Mouse (Mus musculus) forebrain, embryonic 15.5 days (tissue): ENCODE results near the gene Olfr69. TPM values are rescaled to one million over a fixed set of nuclear protein-coding genes. Genes with fewer than 3 reads are reported as not detected.
"Not testable (repeated sequence)": the region's sequence is repeated elsewhere in the genome, so short reads cannot be mapped to it uniquely, and the experiment has no call there.

ENCODE experiments used
- ATAC-seq: fragments of 200-750 bp; cut with Nextera tagmentation; replicated peaks from 2 replicates; pipeline ENCODE4 v1.8.0; 2017; ENCODE audit warnings: mild to moderate bottlenecking, moderate TSS enrichment, moderate library complexity
- H3K27ac ChIP-seq: fragments of 300-500 bp; sonication (generic); replicated peaks from 2 replicates; pipeline ENCODE4 v1.5.1; 2015; ENCODE audit warnings: mild to moderate bottlenecking, inconsistent platforms
- H3K27me3 ChIP-seq: fragments of 300-500 bp; sonication (generic); 2 replicates; pipeline ENCODE4 v1.6.1; 2015; ENCODE audit warnings: inconsistent platforms
- H3K36me3 ChIP-seq: fragments of 300-500 bp; sonication (generic); 2 replicates; pipeline ENCODE4 v1.6.1; 2015; ENCODE audit warnings: mild to moderate bottlenecking, inconsistent platforms
- H3K4me1 ChIP-seq: fragments of 300-500 bp; sonication (generic); 2 replicates; pipeline ENCODE4 v1.6.1; 2015; ENCODE audit warnings: inconsistent platforms
- H3K4me2 ChIP-seq: fragments of 300-500 bp; sonication (generic); replicated peaks from 2 replicates; pipeline ENCODE4 v1.6.1; 2015; ENCODE audit warnings: mild to moderate bottlenecking, inconsistent platforms
- H3K4me3 ChIP-seq: fragments of 300-500 bp; sonication (generic); 2 replicates; pipeline ENCODE4 v1.5.1; 2015; ENCODE audit warnings: mild to moderate bottlenecking, inconsistent platforms
- H3K9ac ChIP-seq: fragments of 300-500 bp; sonication (generic); replicated peaks from 2 replicates; pipeline ENCODE4 v1.6.1; 2015; ENCODE audit warnings: mild to moderate bottlenecking, inconsistent platforms
- H3K9me3 ChIP-seq: fragments of 300-500 bp; sonication (generic); 2 replicates; pipeline ENCODE4 v1.6.1; 2016; ENCODE audit warnings: inconsistent platforms
- WGBS: fragments of 180-500 bp; shearing (Covaris S2); methylation state at CpG from one replicate; pipeline ENCODE4 v1.1.7; 2015; ENCODE audit warnings: mixed read lengths; 5-methylcytosine and 5-hydroxymethylcytosine counted together
- polyA plus RNA-seq: library from polyadenylated mRNA; unstranded; fragments of >200 nt; fragmentation: Nextera tagmentation; extraction: Ambion mirVana; gene quantifications from 2 replicates; pipeline ENCODE4 v1.2.1, GENCODE M21; 2015

Olfr69 gene
- not detected in 2 replicates for polyA plus RNA-seq

- Histone ChIP-seq H3K9ac (no peak within 1 kb of the TSS), H3K4me2 (no peak within 1 kb of the TSS), H3K36me3 (no peaks in the 10 kb centered on the region), H3K27ac (no peak within 1 kb of the TSS), H3K4me3 (no peak within 1 kb of the TSS), H3K9me3 (no peaks in the 10 kb centered on the region), H3K27me3 (no peaks in the 10 kb centered on the region), H3K4me1 (no peaks in the 10 kb centered on the region)
- WGBS = 68% methylated on average over 2 of the region's 2 CpGs
- ATAC-seq = no peak
Measured at GRCm38 (mm10) chr7:103771494-103771893, at the start of gene Olfr69. TSS of gene Olfr69 (minus strand) at chr7:103771594.

DNA sequence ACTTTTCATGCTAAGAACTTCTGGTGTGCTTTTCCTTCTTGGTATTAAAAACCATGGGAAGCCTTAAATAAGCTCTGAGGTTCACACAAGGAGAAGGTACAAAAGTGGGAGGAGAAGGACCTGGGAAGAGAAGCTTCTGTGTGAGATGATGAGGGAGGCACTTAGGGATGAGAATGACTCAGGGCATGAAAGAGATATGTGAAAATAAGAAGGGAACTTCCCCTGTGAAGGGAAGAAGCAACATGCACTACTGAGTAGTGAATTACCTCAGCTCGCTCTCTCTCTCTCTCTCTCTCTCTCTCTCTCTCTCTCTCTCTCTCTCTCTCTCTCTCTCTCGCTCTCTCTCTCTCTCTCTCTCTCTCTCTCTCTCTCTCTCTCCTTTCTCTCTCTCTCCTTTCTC is 43.7 kb upstream of the Olfr69 start:
- H3K4me1 ChIP-seq, H3K36me3 ChIP-seq, H3K4me3 ChIP-seq, H3K9me3 ChIP-seq, H3K27ac ChIP-seq, H3K27me3 ChIP-seq, H3K9ac ChIP-seq, H3K4me2 ChIP-seq, ATAC-seq: not testable (repeated sequence)
- 89% methylated on average over 1 of the region's 2 CpGs for WGBS

DNA sequence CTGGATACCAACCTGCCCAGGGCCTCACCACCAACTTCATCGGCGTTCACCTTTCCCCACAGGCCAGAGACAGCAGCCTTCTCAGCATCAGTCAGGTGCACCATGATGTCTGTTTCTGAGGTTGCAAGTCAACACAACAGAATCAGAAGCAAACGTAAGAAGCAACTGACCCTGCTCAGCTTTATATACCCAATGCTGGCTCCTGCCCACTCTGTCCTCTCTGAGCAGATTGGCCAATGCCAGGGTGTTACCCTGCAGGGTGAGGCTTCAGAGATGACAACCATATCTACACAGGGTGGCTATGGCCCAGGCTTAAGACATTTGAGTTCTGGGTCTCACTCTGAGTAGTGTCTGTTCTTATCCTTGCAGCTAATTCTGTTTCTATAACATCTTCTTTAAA is 42.4 kb upstream of the Olfr69 start, which contains the start of gene Hbb-bt:
Hbb-bt (minus strand) TSS at position 231 of the 400 bp plus-strand sequence.
- no peak within 1 kb of the TSS for H3K4me2 ChIP-seq
- no peaks in the 10 kb centered on the region for H3K9me3 ChIP-seq
- no peaks in the 10 kb centered on the region for H3K27me3 ChIP-seq
- H3K36me3 ChIP-seq = no peaks in the 10 kb centered on the region
- H3K27ac ChIP-seq = no peak within 1 kb of the TSS
- no peak within 1 kb of the TSS for H3K4me3 ChIP-seq
- H3K9ac ChIP-seq = no peak within 1 kb of the TSS
- no peaks in the 10 kb centered on the region for H3K4me1 ChIP-seq
- ATAC-seq = no peak
- WGBS = 88% methylated on average over 3 of the region's 3 CpGs

- not testable (repeated sequence) for H3K36me3 ChIP-seq, H3K9me3 ChIP-seq, H3K27me3 ChIP-seq, H3K4me2 ChIP-seq, H3K4me3 ChIP-seq, ATAC-seq, H3K27ac ChIP-seq, H3K9ac ChIP-seq, H3K4me1 ChIP-seq
- no CpG with 5 or more reads among the region's 3 CpGs for WGBS
Measured at GRCm38 (mm10) chr7:103813152-103813551, 41.8 kb upstream of the Olfr69 start.

- H3K4me3 ChIP-seq = no peak overlapping the region
- no peaks in the 10 kb centered on the region for H3K9me3 ChIP-seq
- H3K4me1 ChIP-seq = no peaks in the 10 kb centered on the region
- H3K36me3 ChIP-seq = no peaks in the 10 kb centered on the region
- H3K4me2 ChIP-seq = no peak overlapping the region
- no peak overlapping the region for H3K9ac ChIP-seq
- H3K27ac ChIP-seq = no peak overlapping the region
- WGBS = 81% methylated on average over 1 of the region's 1 CpGs
- no peak for ATAC-seq
- no peaks in the 10 kb centered on the region for H3K27me3 ChIP-seq
Measured at GRCm38 (mm10) chr7:103812174-103812573, 40.8 kb upstream of the Olfr69 start.

- Histone ChIP-seq H3K4me2 (no peak overlapping the region), H3K4me1 (no peaks in the 10 kb centered on the region), H3K27ac (no peak overlapping the region), H3K4me3 (no peak overlapping the region), H3K9me3 (no peaks in the 10 kb centered on the region), H3K36me3 (no peaks in the 10 kb centered on the region), H3K9ac (no peak overlapping the region), H3K27me3 (no peaks in the 10 kb centered on the region)
- ATAC-seq = no peak
- whole genome bisulfite sequencing = 79% methylated on average over 1 of the region's 1 CpGs
Measured at GRCm38 (mm10) chr7:103811223-103811845, 39.9 kb upstream of the Olfr69 start.

DNA sequence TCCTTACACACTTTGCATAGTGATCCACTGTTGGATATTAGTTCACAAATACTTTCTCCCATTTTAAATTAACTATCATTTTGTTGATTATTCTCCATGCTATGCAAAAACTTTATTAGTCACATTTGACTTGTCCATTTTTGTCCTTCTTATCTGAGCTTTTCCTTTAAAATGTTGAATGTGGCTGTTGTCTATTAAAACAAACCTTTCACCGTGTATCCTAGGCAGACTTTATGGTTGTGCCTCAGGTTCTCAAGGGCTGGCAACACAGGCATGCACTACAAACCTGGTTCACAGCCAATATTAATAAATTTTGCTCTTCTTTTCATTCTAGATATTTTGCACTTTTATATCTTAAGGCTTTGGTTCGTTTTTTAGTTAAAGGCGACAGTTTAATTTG is 39.4 kb upstream of the Olfr69 start:
- Histone ChIP-seq H3K9me3 (no peaks in the 10 kb centered on the region), H3K36me3 (no peaks in the 10 kb centered on the region), H3K27ac (no peak overlapping the region), H3K4me3 (no peak overlapping the region), H3K4me2 (no peak overlapping the region), H3K4me1 (no peaks in the 10 kb centered on the region), H3K9ac (no peak overlapping the region), H3K27me3 (no peaks in the 10 kb centered on the region)
- ATAC-seq = no peak
- WGBS = 82% methylated on average over 3 of the region's 3 CpGs

GRCm38 (mm10) chr7:103810296-103810695 is 38.9 kb upstream of the Olfr69 start:
- no peaks in the 10 kb centered on the region for H3K4me1 ChIP-seq
- no peaks in the 10 kb centered on the region for H3K9me3 ChIP-seq
- H3K9ac ChIP-seq = no peak overlapping the region
- no peak overlapping the region for H3K4me3 ChIP-seq
- no peak overlapping the region for H3K4me2 ChIP-seq
- no peaks in the 10 kb centered on the region for H3K36me3 ChIP-seq
- 76% methylated on average over 1 of the region's 1 CpGs for WGBS
- H3K27ac ChIP-seq = no peak overlapping the region
- no peaks in the 10 kb centered on the region for H3K27me3 ChIP-seq
- ATAC-seq = no peak

DNA sequence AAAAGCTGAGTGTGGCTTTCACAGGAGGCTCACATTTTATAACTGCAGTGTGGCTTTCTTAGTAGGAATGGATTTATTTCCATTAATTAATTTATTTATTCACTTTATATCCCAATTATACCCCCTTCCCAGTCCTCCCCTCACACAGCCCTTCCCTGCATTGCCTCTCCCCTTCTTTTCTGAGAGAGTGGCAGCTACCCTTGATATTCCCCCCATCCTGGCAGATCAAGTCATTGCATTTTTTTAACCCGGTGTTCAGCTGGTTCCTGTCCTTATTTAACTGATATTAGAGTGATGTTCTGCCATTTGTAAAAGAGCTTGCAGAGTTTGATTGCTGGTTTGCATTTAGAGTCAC is 38.4 kb upstream of the Olfr69 start:
- 75% methylated on average over 1 of the region's 1 CpGs for WGBS
- no peak for ATAC-seq

GRCm38 (mm10) chr7:103808971-103809800 is 37.8 kb upstream of the Olfr69 start:
- no peaks in the 10 kb centered on the region for H3K4me1 ChIP-seq
- H3K9ac ChIP-seq = no peak overlapping the region
- H3K27me3 ChIP-seq = no peaks in the 10 kb centered on the region
- no peak overlapping the region for H3K4me2 ChIP-seq
- H3K27ac ChIP-seq = no peak overlapping the region
- ATAC-seq = no peak
- WGBS = 68% methylated on average over 5 of the region's 5 CpGs
- H3K4me3 ChIP-seq = no peak overlapping the region
- H3K36me3 ChIP-seq = no peaks in the 10 kb centered on the region
- no peaks in the 10 kb centered on the region for H3K9me3 ChIP-seq

More for the DNA sequence above, 38.4 kb upstream of the Olfr69 start:
- no peak overlapping the region for H3K4me2 ChIP-seq
- H3K9ac ChIP-seq = no peak overlapping the region
- no peaks in the 10 kb centered on the region for H3K9me3 ChIP-seq
- H3K36me3 ChIP-seq = no peaks in the 10 kb centered on the region
- no peak overlapping the region for H3K27ac ChIP-seq
- H3K4me1 ChIP-seq = no peaks in the 10 kb centered on the region
- no peak overlapping the region for H3K4me3 ChIP-seq
- H3K27me3 ChIP-seq = no peaks in the 10 kb centered on the region

DNA sequence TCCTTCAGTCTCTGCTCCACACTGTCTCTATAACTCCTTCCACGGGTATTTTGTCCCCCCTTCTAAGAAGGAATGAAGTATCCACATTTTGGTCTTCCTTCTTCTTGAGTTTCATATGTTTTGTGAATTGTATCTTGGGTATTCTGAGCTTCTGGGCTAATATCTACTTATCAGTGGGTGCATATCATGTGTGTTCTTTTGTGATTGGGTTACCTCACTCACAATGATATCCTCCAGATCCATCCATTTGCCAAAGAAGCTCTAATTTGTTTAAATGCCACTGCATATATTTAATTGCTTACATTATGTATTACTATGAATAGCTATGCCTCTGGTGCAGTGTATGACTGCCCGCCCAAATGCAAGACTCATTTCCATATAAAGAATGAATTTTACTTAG is 36.7 kb upstream of the Olfr69 start:
- H3K4me2 ChIP-seq, H3K36me3 ChIP-seq, H3K9me3 ChIP-seq, ATAC-seq, H3K9ac ChIP-seq, H3K4me1 ChIP-seq, H3K27me3 ChIP-seq, H3K4me3 ChIP-seq, H3K27ac ChIP-seq: not testable (repeated sequence)
- WGBS = 81% methylated on average over 2 of the region's 2 CpGs

GRCm38 (mm10) chr7:103806856-103807255 is 35.5 kb upstream of the Olfr69 start:
- H3K9ac ChIP-seq = no peak overlapping the region
- no peaks in the 10 kb centered on the region for H3K4me1 ChIP-seq
- no peak overlapping the region for H3K4me2 ChIP-seq
- no peaks in the 10 kb centered on the region for H3K36me3 ChIP-seq
- 53% methylated on average over 1 of the region's 1 CpGs for WGBS
- no peak overlapping the region for H3K4me3 ChIP-seq
- no peak for ATAC-seq
- H3K9me3 ChIP-seq = no peaks in the 10 kb centered on the region
- H3K27me3 ChIP-seq = no peaks in the 10 kb centered on the region
- H3K27ac ChIP-seq = no peak overlapping the region
